Mouse (Mus musculus): ENCODE measurements around the gene Atp6v0b.

- no peak for TF ChIP-seq CTCF (IDR thresholded peaks at IDR 0.05; ENCODE audit: low read depth, low read length)
- no peak for TF ChIP-seq EP300 (IDR thresholded peaks at IDR 0.05; ENCODE audit: insufficient read depth, low read depth, low read length)
- no peak for TF ChIP-seq POLR2A (IDR thresholded peaks at IDR 0.05; ENCODE audit: insufficient read depth, low read length)
Observed at GRCm38 (mm10) chr4:117886644-117887043, 489 bp downstream of the Atp6v0b start.
